Mouse (Mus musculus): ENCODE measurements around the gene Keap1.
"Not testable (repeated sequence)": the region's sequence is repeated elsewhere in the genome, so short reads cannot be mapped to it uniquely, and the experiment has no call there.

The Keap1 gene

GRCm38 (mm10) chr9:21261831-21262230 is 22.7 kb upstream of the Keap1 start:
- DNase-seq (ENCODE audit: low read depth) = no peak

- DNase-seq (ENCODE audit: low read depth) = no peak
These were observed 21.4 kb upstream of the Keap1 start for GRCm38 (mm10) chr9:21260491-21261040.

GRCm38 (mm10) chr9:21256349-21256748 is 17.2 kb upstream of the Keap1 start:
- DNase-seq (ENCODE audit: low read depth) = not testable (repeated sequence)

- DNase-seq (ENCODE audit: low read depth) = no peak
These were observed 15.5 kb upstream of the Keap1 start for GRCm38 (mm10) chr9:21254690-21255089.

GRCm38 (mm10) chr9:21251116-21251735 is 12.1 kb upstream of the Keap1 start:
- DNase-seq (ENCODE audit: low read depth) = no peak

GRCm38 (mm10) chr9:21250509-21250908 is 11.3 kb upstream of the Keap1 start:
- DNase-seq (ENCODE audit: low read depth) = no peak

GRCm38 (mm10) chr9:21249629-21250508 is 10.7 kb upstream of the Keap1 start:
- DNase-seq (ENCODE audit: low read depth) = no peak

- no peak for DNase-seq (ENCODE audit: low read depth)
These were observed 9.2 kb upstream of the Keap1 start, which contains the start of gene S1pr5 for GRCm38 (mm10) chr9:21248326-21248725. Gene S1pr5 (minus strand): TSS chr9:21248443.

- DNase-seq (ENCODE audit: low read depth) = no peak
These were observed 7.2 kb upstream of the Keap1 start for GRCm38 (mm10) chr9:21246342-21246741.

GRCm38 (mm10) chr9:21245113-21245487 is 5.9 kb upstream of the Keap1 start:
- no peak for DNase-seq (ENCODE audit: low read depth)

- DNase-seq (ENCODE audit: low read depth) = no peak
These were observed 5.4 kb upstream of the Keap1 start for GRCm38 (mm10) chr9:21244428-21245112.

GRCm38 (mm10) chr9:21243826-21244427 is 4.8 kb upstream of the Keap1 start:
- no peak for DNase-seq (ENCODE audit: low read depth)

- DNase-seq (ENCODE audit: low read depth) = peak; percentile 70
These were observed 2.2 kb upstream of the Keap1 start for GRCm38 (mm10) chr9:21241343-21241742.

- DNase-seq (ENCODE audit: low read depth) = no peak
These were observed 296 bp upstream of the Keap1 start for GRCm38 (mm10) chr9:21239465-21239848.

- no peak for DNase-seq (ENCODE audit: low read depth)
These were observed 993 bp downstream of the Keap1 start for GRCm38 (mm10) chr9:21238004-21238732.

GRCm38 (mm10) chr9:21237368-21238003 is 1.7 kb downstream of the Keap1 start:
- no peak for DNase-seq (ENCODE audit: low read depth)

- DNase-seq (ENCODE audit: low read depth) = no peak
These were observed 2.2 kb downstream of the Keap1 start for GRCm38 (mm10) chr9:21236991-21237367.

- no peak for DNase-seq (ENCODE audit: low read depth)
These were observed 3.8 kb downstream of the Keap1 start for GRCm38 (mm10) chr9:21235341-21235740.

- DNase-seq (ENCODE audit: low read depth) = no peak
These were observed 5.4 kb downstream of the Keap1 start for GRCm38 (mm10) chr9:21233805-21234204.

GRCm38 (mm10) chr9:21233366-21233765 is 5.8 kb downstream of the Keap1 start:
- no peak for DNase-seq (ENCODE audit: low read depth)

- DNase-seq (ENCODE audit: low read depth) = no peak
These were observed 6.3 kb downstream of the Keap1 start for GRCm38 (mm10) chr9:21232867-21233266.

Data from fibroblast of lung, adult 2 months (primary cell).